Mouse (Mus musculus): ENCODE measurements around the gene Map1s. TPM values are rescaled to one million over a fixed set of nuclear protein-coding genes. Genes with fewer than 3 reads are reported as not detected.

Map1s gene
- polyA plus RNA-seq, 1 experiment: not detected

GRCm38 (mm10) chr8:70934786-70935185, 29.1 kb downstream of the Map1s start:
- 47% methylated on average over 7 of the region's 7 CpGs for WGBS

GRCm38 (mm10) chr8:70937200-70937599, 31.5 kb downstream of the Map1s start:
- 85% methylated on average over 6 of the region's 6 CpGs for WGBS
- Histone ChIP-seq H3K4me1 (ENCODE audit: control insufficient read depth, insufficient read depth, low read length) (no peaks in the 10 kb centered on the region), H3K4me3 (ENCODE audit: insufficient read depth, low read depth, low read length) (no peak overlapping the region), H3K27ac (ENCODE audit: insufficient read depth, low read depth, low read length) (no peak overlapping the region)
- TF ChIP-seq CTCF (IDR thresholded peaks at IDR 0.05; ENCODE audit: insufficient read depth, low read depth, low read length) (no peak), POLR2A (IDR thresholded peaks at IDR 0.05; ENCODE audit: insufficient read depth, low read depth, low read length) (no peak)

More at GRCm38 (mm10) chr8:70934786-70935185, 29.1 kb downstream of the Map1s start:
- TF ChIP-seq POLR2A (IDR thresholded peaks at IDR 0.05; ENCODE audit: insufficient read depth, low read depth, low read length): no peak
- no peak for TF ChIP-seq CTCF (IDR thresholded peaks at IDR 0.05; ENCODE audit: insufficient read depth, low read depth, low read length)
- Histone ChIP-seq H3K4me1 (ENCODE audit: control insufficient read depth, insufficient read depth, low read length) (no peaks in the 10 kb centered on the region), H3K4me3 (ENCODE audit: insufficient read depth, low read depth, low read length) (no peak overlapping the region), H3K27ac (ENCODE audit: insufficient read depth, low read depth, low read length) (no peak overlapping the region)

GRCm38 (mm10) chr8:70941478-70941877, 35.7 kb downstream of the Map1s start:
- Histone ChIP-seq H3K27ac (ENCODE audit: insufficient read depth, low read depth, low read length) (no peak overlapping the region), H3K4me1 (ENCODE audit: control insufficient read depth, insufficient read depth, low read length) (no peaks in the 10 kb centered on the region), H3K4me3 (ENCODE audit: insufficient read depth, low read depth, low read length) (no peak overlapping the region)
- TF ChIP-seq CTCF (IDR thresholded peaks at IDR 0.05; ENCODE audit: insufficient read depth, low read depth, low read length) (no peak), POLR2A (IDR thresholded peaks at IDR 0.05; ENCODE audit: insufficient read depth, low read depth, low read length) (no peak)
- 72% methylated on average over 2 of the region's 2 CpGs for WGBS

DNA sequence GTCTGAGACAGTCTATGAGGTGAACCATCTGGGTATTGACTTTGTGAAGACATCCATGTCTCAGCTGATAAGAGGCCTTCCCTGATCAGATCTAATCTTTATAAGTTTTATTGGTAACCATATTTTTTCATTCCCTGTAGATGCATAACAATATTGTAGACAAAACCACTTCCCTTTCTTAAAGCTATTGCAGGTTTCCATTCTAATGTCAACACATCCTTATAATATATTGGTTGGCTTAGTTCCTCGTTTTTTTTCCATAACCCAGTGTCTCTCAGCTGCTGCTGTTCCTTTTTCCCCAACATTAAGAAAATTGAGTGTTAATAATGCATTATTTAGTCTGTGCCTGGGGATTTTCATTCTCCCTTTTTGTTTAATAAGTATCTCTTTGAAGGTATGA, 37.5 kb downstream of the Map1s start:
- no peak overlapping the region for H3K27ac ChIP-seq (ENCODE audit: insufficient read depth, low read depth, low read length)

DNA sequence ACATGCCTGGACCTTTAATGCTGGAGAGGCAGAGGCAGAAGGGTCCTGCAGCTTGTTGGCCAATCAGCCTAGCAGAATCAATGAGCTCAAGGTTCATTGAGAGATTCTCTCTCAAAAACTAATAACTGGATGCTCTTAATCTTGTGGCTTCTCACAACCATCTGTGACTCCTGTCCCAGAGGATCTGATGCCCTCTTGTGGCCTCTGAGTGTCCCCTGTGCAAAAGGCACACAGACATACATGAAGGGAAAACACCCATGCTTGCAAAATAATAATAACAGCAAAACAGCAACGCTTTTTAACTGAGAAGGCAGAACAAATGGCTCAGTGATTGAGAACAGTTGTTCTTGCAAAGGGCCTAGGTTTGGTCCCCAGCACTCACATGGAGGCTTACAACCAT, 44.1 kb downstream of the Map1s start:
- no peak overlapping the region for H3K4me3 ChIP-seq (ENCODE audit: insufficient read depth, low read depth, low read length)
- no peak overlapping the region for H3K27ac ChIP-seq (ENCODE audit: insufficient read depth, low read depth, low read length)
- TF ChIP-seq POLR2A (IDR thresholded peaks at IDR 0.05; ENCODE audit: insufficient read depth, low read depth, low read length): no peak
- no peak for TF ChIP-seq CTCF (IDR thresholded peaks at IDR 0.05; ENCODE audit: insufficient read depth, low read depth, low read length)
- no peaks in the 10 kb centered on the region for H3K4me1 ChIP-seq (ENCODE audit: control insufficient read depth, insufficient read depth, low read length)
- WGBS: 62% methylated on average over 1 of the region's 1 CpGs

More for the DNA sequence above, 37.5 kb downstream of the Map1s start:
- H3K4me3 ChIP-seq (ENCODE audit: insufficient read depth, low read depth, low read length): no peak overlapping the region
- no peaks in the 10 kb centered on the region for H3K4me1 ChIP-seq (ENCODE audit: control insufficient read depth, insufficient read depth, low read length)
- TF ChIP-seq CTCF (IDR thresholded peaks at IDR 0.05; ENCODE audit: insufficient read depth, low read depth, low read length) (no peak), POLR2A (IDR thresholded peaks at IDR 0.05; ENCODE audit: insufficient read depth, low read depth, low read length) (no peak)
- 30% methylated on average over 1 of the region's 1 CpGs for WGBS

GRCm38 (mm10) chr8:70960703-70961472, 55.2 kb downstream of the Map1s start:
- Histone ChIP-seq H3K4me1 (ENCODE audit: control insufficient read depth, insufficient read depth, low read length) (peaks cover 5% of the 10 kb centered on the region; the same call in 1 of the 2 replicates), H3K4me3 (ENCODE audit: insufficient read depth, low read depth, low read length) (no peak overlapping the region), H3K27ac (ENCODE audit: insufficient read depth, low read depth, low read length) (no peak overlapping the region)
- TF ChIP-seq CTCF (IDR thresholded peaks at IDR 0.05; ENCODE audit: insufficient read depth, low read depth, low read length) (no peak), POLR2A (IDR thresholded peaks at IDR 0.05; ENCODE audit: insufficient read depth, low read depth, low read length) (no peak)
- WGBS: 84% methylated on average over 14 of the region's 14 CpGs

GRCm38 (mm10) chr8:70964159-70964558, 58.4 kb downstream of the Map1s start:
- WGBS: 8% methylated on average over 3 of the region's 3 CpGs
- Histone ChIP-seq H3K4me1 (ENCODE audit: control insufficient read depth, insufficient read depth, low read length) (peaks cover 5% of the 10 kb centered on the region; the same call in 1 of the 2 replicates), H3K27ac (ENCODE audit: insufficient read depth, low read depth, low read length) (no peak overlapping the region), H3K4me3 (ENCODE audit: insufficient read depth, low read depth, low read length) (no peak overlapping the region)
- TF ChIP-seq CTCF (IDR thresholded peaks at IDR 0.05; ENCODE audit: insufficient read depth, low read depth, low read length) (0 out of 2 replicates have a peak, but pooled peaks have one; percentile 16), POLR2A (IDR thresholded peaks at IDR 0.05; ENCODE audit: insufficient read depth, low read depth, low read length) (no peak)

DNA sequence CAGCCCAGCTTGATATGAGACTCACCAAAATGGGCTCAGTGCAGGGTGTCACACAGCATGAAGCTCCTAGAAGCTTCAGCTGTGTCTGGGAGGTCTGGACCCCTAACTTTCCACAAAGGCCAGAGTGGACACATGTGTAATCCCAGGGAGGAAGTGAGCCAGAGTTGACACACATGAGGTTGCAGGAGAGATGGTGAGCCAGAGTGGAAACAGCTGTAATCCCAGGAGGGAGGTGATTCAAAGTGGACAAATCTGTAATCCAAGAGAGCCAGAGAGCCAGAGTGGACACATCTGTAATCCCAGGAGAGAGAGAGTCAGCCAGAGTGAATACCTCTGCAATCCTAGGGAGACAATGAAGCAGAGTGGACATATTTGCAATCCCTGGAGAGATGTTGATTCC, 59.1 kb downstream of the Map1s start:
- peaks cover 5% of the 10 kb centered on the region; the same call in 1 of the 2 replicates for H3K4me1 ChIP-seq (ENCODE audit: control insufficient read depth, insufficient read depth, low read length)
- no peak overlapping the region for H3K4me3 ChIP-seq (ENCODE audit: insufficient read depth, low read depth, low read length)
- TF ChIP-seq CTCF (IDR thresholded peaks at IDR 0.05; ENCODE audit: insufficient read depth, low read depth, low read length) (no peak), POLR2A (IDR thresholded peaks at IDR 0.05; ENCODE audit: insufficient read depth, low read depth, low read length) (no peak)
- H3K27ac ChIP-seq (ENCODE audit: insufficient read depth, low read depth, low read length): no peak overlapping the region

Other genes with a start within 250 kb of the Map1s start
- gene Pgpep1, start 245.5 kb upstream of the Map1s start, polyA plus RNA-seq (2012; ENCODE audit: insufficient read depth, insufficient read length, low replicate concordance, missing spikeins): not detected in 2 replicates
- not detected in 2 replicates for gene Lsm4, start 232.7 kb upstream of the Map1s start, polyA plus RNA-seq (2012; ENCODE audit: insufficient read depth, insufficient read length, low replicate concordance, missing spikeins)
- gene Jund, start 207.0 kb upstream of the Map1s start, polyA plus RNA-seq (2012; ENCODE audit: insufficient read depth, insufficient read length, low replicate concordance, missing spikeins): not detected in 2 replicates
- not detected in 2 replicates for gene Iqcn, start 202.5 kb upstream of the Map1s start, polyA plus RNA-seq (2012; ENCODE audit: insufficient read depth, insufficient read length, low replicate concordance, missing spikeins)
- gene Gm3336, start 187.4 kb upstream of the Map1s start, polyA plus RNA-seq (2012; ENCODE audit: insufficient read depth, insufficient read length, low replicate concordance, missing spikeins): not detected in 2 replicates
- not detected in 2 replicates for gene Pde4c, start 182.2 kb upstream of the Map1s start, polyA plus RNA-seq (2012; ENCODE audit: insufficient read depth, insufficient read length, low replicate concordance, missing spikeins)
- gene Rab3a, start 151.3 kb upstream of the Map1s start, polyA plus RNA-seq (2012; ENCODE audit: insufficient read depth, insufficient read length, low replicate concordance, missing spikeins): 431 and 581 TPM in 2 replicates
- not detected in 2 replicates for gene Mpv17l2, start 145.0 kb upstream of the Map1s start, polyA plus RNA-seq (2012; ENCODE audit: insufficient read depth, insufficient read length, low replicate concordance, missing spikeins)
- gene Pik3r2, start 129.2 kb upstream of the Map1s start, polyA plus RNA-seq (2012; ENCODE audit: insufficient read depth, insufficient read length, low replicate concordance, missing spikeins): not detected in 2 replicates
- gene Mast3, start 100.9 kb upstream of the Map1s start, polyA plus RNA-seq (2012; ENCODE audit: insufficient read depth, insufficient read length, low replicate concordance, missing spikeins): 57.2 TPM in 1 of 2 replicates, not detected in the other
- gene Il12rb1, start 97.5 kb upstream of the Map1s start, polyA plus RNA-seq (2012; ENCODE audit: insufficient read depth, insufficient read length, low replicate concordance, missing spikeins): not detected in 2 replicates
- not detected in 2 replicates for gene Arrdc2, start 66.2 kb upstream of the Map1s start, polyA plus RNA-seq (2012; ENCODE audit: insufficient read depth, insufficient read length, low replicate concordance, missing spikeins)
- gene Kcnn1, start 42.7 kb upstream of the Map1s start, polyA plus RNA-seq (2012; ENCODE audit: insufficient read depth, insufficient read length, low replicate concordance, missing spikeins): not detected in 2 replicates
- not detected in 2 replicates for gene Ccdc124, start 32.0 kb upstream of the Map1s start, polyA plus RNA-seq (2012; ENCODE audit: insufficient read depth, insufficient read length, low replicate concordance, missing spikeins)
- not detected in 2 replicates for gene Slc5a5, start 13.2 kb upstream of the Map1s start, polyA plus RNA-seq (2012; ENCODE audit: insufficient read depth, insufficient read length, low replicate concordance, missing spikeins)
- 776 and 1,161 TPM in 2 replicates for gene Rpl18a, start 8.5 kb upstream of the Map1s start, polyA plus RNA-seq (2012; ENCODE audit: insufficient read depth, insufficient read length, low replicate concordance, missing spikeins)